Mouse (Mus musculus) liver, adult (tissue): ENCODE results near the gene Rap1gap2.

Experiments used
- GATA4 ChIP-seq: IDR thresholded peaks from 2 replicates; pipeline ENCODE4 v1.6.1; 2014; ENCODE audit warnings: mild to moderate bottlenecking, low read length; ENCODE audit not compliant: insufficient replicate concordance

Rap1gap2 gene

DNA sequence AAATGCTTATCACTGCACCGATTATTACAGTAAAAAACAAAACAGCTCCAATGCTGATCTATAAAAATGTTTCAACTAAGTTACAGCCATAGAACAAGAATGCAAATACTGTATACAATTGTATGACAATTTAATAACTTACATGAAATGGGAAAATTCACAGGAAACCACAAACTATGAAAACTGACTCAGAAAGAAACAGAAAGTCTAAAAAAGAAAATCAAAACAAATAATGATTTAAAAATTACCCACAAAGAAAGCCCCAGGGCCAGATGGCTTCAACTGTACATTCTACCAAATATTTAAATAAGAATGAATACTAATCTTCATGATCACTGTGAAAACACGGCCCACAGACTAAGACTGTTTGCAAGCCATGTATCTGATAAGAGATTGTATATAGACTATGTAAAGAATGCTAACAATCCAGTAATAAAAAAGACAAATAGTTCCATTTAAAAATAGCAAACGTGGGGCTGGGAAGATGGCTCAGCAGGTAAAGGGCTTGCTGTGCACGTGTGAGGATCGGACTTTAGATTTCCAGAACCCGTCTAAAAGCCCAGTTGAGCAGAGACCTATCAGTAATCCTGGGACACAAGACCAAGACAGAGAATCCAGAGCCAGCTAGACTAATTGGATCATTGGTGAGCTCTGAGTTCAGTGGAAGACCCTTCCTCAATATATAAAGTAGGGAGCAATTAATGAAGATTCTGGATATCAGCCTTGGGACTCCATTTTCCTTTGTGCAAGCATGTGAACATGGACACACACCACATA is 167.4 kb downstream of the Rap1gap2 start:
- TF ChIP-seq GATA4: no peak

- TF ChIP-seq GATA4: no peak
Observed at GRCm38 (mm10) chr11:74442396-74442795, 168.3 kb downstream of the Rap1gap2 start.

DNA sequence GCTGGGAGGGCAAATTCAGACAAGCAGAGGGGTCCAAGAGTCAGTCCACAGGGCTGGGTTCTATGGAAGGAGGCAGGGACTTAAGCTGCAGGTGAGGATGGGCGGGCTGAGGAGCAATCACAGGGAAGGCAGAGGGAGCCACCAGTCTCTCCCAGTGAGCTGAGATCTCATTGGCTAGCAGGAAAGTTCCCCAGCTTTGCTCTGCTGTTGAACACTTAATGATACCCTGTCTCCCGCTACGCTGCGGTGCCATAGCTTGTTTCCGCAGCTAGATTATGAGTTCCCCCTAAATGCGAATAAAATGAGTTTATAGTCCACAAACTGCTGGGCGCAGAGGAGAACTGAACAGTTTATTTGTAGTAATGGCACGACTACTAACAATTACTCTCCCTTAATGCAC is 170.6 kb downstream of the Rap1gap2 start:
- TF ChIP-seq GATA4: no peak

- no peak for TF ChIP-seq GATA4
Observed at GRCm38 (mm10) chr11:74439202-74439601, 171.5 kb downstream of the Rap1gap2 start.

DNA sequence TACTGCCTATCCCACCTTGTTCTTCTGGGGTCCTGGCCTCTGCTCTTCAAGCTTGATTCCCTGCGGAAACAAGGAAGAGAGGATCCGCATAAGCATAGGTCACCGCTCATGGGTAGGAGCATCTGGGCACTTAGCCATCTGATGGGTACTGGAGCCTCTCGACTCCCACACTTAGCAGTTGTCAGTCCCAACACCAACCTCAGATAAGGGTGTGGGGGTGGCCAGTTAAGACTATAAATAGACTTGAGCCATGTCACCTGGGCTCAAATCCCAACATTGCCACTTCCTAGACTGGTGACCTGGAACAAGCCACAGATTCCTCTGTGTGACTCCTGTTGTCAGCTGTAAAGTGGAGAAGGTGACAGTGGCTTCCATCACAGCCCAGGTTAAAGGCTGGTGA is 172.5 kb downstream of the Rap1gap2 start:
- no peak for TF ChIP-seq GATA4

DNA sequence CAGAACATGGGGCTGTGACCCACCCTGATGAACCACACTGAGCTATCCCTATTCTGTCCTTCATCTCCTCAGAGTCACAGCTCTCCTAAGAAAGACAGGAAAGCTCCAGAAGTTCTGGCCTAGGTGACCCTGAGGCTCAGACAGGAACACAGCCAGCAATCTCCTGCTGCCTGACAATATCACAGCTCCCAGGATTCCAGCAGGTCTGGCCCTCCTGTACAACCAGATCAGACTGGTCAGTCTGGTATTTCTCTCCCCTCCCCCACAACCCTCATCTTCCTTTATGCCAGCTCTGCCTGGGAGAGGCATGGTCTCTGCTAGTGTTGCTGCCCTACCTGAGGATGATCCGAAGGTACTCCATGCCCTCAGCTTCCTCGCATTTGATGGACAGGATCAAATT is 175.3 kb downstream of the Rap1gap2 start:
- TF ChIP-seq GATA4: no peak

- no peak for TF ChIP-seq GATA4
Observed at GRCm38 (mm10) chr11:74433000-74433399, 177.7 kb downstream of the Rap1gap2 start.

GRCm38 (mm10) chr11:74429798-74430529 is 180.8 kb downstream of the Rap1gap2 start:
- TF ChIP-seq GATA4: no peak

GRCm38 (mm10) chr11:74426306-74426705 is 184.4 kb downstream of the Rap1gap2 start:
- no peak for TF ChIP-seq GATA4

DNA sequence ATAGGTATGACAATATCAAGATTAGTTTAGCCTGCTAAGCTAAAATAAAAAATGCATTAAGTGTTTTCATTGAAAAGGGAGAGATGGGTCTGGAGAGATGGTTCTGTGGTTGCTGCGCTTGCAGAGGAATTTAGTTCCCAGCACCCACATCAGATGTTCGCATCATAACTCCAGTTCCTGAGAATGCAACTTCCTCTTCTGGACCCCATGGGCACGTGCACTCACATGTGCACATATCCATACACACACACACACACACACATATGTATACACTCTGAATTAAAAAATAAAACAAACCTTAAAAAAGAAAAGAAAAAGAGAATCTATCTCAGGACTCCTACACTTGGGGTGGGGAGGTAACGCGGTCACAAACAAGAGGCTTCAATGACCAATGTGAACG is 188.7 kb downstream of the Rap1gap2 start:
- TF ChIP-seq GATA4: no peak

DNA sequence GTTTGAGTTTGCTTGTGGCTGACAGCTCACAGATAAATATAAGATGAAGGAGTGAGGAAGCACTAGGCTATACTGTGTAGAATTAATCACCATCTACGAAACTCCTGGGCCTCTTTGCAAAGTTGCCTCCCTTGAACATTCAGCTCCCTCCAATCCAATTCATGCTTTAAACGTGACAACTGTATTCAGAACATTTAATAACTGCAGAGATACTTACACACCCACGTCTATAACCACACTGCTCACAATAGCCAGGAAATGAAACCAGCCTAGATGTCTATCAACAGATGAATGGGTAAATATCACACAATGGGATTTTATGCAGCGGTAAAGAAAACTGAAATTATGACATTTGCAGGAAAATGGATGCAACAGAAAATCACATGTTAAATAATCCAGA is 189.6 kb downstream of the Rap1gap2 start:
- TF ChIP-seq GATA4: no peak

DNA sequence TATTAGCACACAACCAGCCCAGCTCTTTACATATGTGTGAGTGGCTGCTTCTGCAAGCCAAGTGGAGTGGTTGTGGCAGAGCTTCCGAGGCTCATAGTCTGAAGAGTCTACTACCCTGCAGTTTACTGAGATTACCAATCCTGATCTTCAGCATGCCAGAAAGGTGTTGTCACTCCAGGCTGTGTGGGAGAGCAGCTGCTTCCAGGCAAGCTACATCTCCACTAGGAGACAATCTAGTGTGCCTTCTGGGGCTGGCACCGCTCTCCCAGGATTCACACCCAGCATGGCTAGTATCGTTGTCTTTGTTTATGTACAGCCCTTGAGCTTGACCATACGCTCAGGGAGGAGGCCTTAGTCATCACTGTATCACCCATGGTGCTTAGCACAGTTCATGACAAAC is 191.1 kb downstream of the Rap1gap2 start:
- TF ChIP-seq GATA4: no peak

DNA sequence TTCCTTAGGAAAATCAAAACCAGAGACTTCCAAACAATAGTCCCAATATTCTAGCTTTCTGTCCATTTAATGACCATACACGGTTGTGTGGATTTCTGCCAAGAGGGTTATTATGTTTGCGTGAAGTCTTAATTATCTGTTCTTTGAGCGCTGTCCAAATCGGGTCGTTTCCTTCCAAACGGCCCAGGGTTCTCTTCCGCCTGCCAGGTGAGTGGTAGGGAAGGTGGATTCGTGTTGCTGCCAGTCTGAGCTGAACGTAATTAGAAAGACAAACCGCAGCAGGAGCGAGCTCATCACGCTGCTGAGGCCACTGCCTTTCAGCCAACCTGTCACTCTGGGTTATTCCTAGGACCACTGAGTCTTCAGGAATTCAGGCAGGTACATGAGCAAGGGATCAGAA is 195.0 kb downstream of the Rap1gap2 start:
- no peak for TF ChIP-seq GATA4

GRCm38 (mm10) chr11:74414112-74414511 is 196.6 kb downstream of the Rap1gap2 start:
- TF ChIP-seq GATA4: no peak

DNA sequence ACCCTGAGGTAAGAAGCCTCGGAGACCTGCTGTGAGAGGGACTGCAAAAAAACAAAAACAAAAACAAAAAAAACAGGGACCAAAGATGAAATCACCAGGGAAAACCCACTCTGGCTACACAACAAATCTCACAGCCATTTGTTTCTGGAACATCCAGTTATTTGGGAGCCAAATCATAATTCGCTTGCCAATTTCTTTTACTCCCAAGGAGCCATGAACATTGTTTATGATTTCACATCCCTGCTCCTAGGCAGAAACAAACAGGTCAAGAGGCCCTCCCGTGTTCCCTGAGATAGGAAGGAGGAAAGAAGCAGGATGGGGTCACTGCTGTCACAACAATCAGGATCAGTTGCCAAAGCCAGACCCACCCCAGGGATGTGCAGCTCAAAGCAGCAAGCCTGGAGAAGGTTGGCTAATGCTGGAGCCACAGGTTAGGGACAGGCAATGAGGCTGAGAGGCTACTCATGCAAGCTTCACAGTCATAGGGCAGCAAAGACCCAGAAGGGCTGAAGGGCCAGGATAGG is 197.2 kb downstream of the Rap1gap2 start:
- TF ChIP-seq GATA4: no peak

DNA sequence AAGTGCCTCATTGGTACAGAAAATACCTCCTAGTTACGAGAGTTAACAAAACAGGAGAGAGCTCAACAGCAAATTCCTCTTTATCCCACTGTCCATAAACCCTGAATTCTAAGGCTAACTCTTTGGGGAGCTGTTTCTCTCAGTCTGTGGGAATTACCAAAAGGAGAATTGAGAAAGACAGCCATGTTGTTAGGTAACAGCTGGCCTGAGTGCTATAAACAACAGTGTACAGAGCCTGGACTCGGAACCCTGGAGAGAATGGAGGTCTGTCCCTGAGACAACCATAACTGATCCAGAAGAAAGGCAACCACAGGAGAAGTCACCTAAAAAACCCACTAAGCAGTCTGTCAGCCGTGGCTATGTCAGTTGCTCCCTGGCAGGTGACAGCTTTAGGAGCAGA is 198.3 kb downstream of the Rap1gap2 start:
- TF ChIP-seq GATA4: no peak
